Mouse (Mus musculus) induced T-regulatory cell, adult 2 months (primary cell): ENCODE results near the gene Xxylt1.
A peak's percentile ranks its signal among the peaks of the same experiment; 100 is the strongest.
"Not testable (repeated sequence)": the region's sequence is repeated elsewhere in the genome, so short reads cannot be mapped to it uniquely, and the experiment has no call there.

Experiments used
- DNase-seq: peaks from one replicate; pipeline ENCODE4 v3.0.0-alpha.2; 2012; ENCODE audit warnings: low read depth

Gene Xxylt1

GRCm38 (mm10) chr16:31024221-31024620 is 57.0 kb downstream of the Xxylt1 start:
- DNase-seq = no peak

- DNase-seq = no peak
These were observed 57.4 kb downstream of the Xxylt1 start for GRCm38 (mm10) chr16:31023803-31024202.

GRCm38 (mm10) chr16:31022287-31022686 is 58.9 kb downstream of the Xxylt1 start:
- no peak for DNase-seq

- DNase-seq = no peak
These were observed 61.7 kb downstream of the Xxylt1 start for GRCm38 (mm10) chr16:31019514-31019913.

GRCm38 (mm10) chr16:31017687-31018413 is 63.4 kb downstream of the Xxylt1 start:
- DNase-seq = no peak

GRCm38 (mm10) chr16:31016669-31017068 is 64.6 kb downstream of the Xxylt1 start:
- no peak for DNase-seq

GRCm38 (mm10) chr16:31016169-31016568 is 65.1 kb downstream of the Xxylt1 start:
- DNase-seq = peak; percentile 37

GRCm38 (mm10) chr16:31015271-31015670 is 66.0 kb downstream of the Xxylt1 start:
- DNase-seq = no peak

GRCm38 (mm10) chr16:31012236-31012635 is 69.0 kb downstream of the Xxylt1 start:
- DNase-seq = no peak

GRCm38 (mm10) chr16:31010443-31010842 is 70.8 kb downstream of the Xxylt1 start:
- DNase-seq = no peak

- no peak for DNase-seq
These were observed 72.9 kb downstream of the Xxylt1 start for GRCm38 (mm10) chr16:31008326-31008725.

GRCm38 (mm10) chr16:31007582-31007981 is 73.7 kb downstream of the Xxylt1 start:
- DNase-seq = no peak

GRCm38 (mm10) chr16:31005693-31006092 is 75.5 kb downstream of the Xxylt1 start:
- DNase-seq = no peak

- no peak for DNase-seq
These were observed 76.9 kb downstream of the Xxylt1 start for GRCm38 (mm10) chr16:31004321-31004682.

GRCm38 (mm10) chr16:31003592-31004320 is 77.5 kb downstream of the Xxylt1 start:
- DNase-seq = not testable (repeated sequence)

GRCm38 (mm10) chr16:31002926-31003325 is 78.3 kb downstream of the Xxylt1 start:
- no peak for DNase-seq

GRCm38 (mm10) chr16:31002117-31002516 is 79.1 kb downstream of the Xxylt1 start:
- DNase-seq = no peak

GRCm38 (mm10) chr16:30998711-30999110 is 82.5 kb downstream of the Xxylt1 start:
- no peak for DNase-seq

- no peak for DNase-seq
These were observed 83.2 kb downstream of the Xxylt1 start for GRCm38 (mm10) chr16:30998048-30998447.

GRCm38 (mm10) chr16:30995446-30995845 is 85.8 kb downstream of the Xxylt1 start:
- peak; percentile 26 for DNase-seq

- DNase-seq = no peak
These were observed 86.4 kb downstream of the Xxylt1 start for GRCm38 (mm10) chr16:30994881-30995280.

- DNase-seq = no peak
These were observed 86.9 kb downstream of the Xxylt1 start for GRCm38 (mm10) chr16:30994296-30994695.

GRCm38 (mm10) chr16:30992568-30992967 is 88.7 kb downstream of the Xxylt1 start:
- DNase-seq = no peak

GRCm38 (mm10) chr16:30990661-30991060 is 90.6 kb downstream of the Xxylt1 start:
- DNase-seq = no peak
